Mouse (Mus musculus): ENCODE results near the gene Ranbp2. TPM values are rescaled to one million over a fixed set of nuclear protein-coding genes. Genes with fewer than 3 reads are reported as not detected.

Gene Ranbp2
- polyA plus RNA-seq, 1 experiment from 2014 or later = 38.7 TPM

GRCm38 (mm10) chr10:58477086-58477755 lies 30.5 kb downstream of the Ranbp2 start:
- ATAC-seq (replicated peaks; ENCODE audit: low FRiP score) (no peak), DNase-seq (ENCODE audit: low spot score) (no peak)
- WGBS = 87% methylated on average over 5 of the region's 5 CpGs
- Histone ChIP-seq H3K27me3 (ENCODE audit: control insufficient read depth, insufficient read depth, low read length) (no peaks in the 10 kb centered on the region), H3K9ac (ENCODE audit: low read length) (no peak overlapping the region), H3K4me2 (ENCODE audit: low read depth, low read length, severe bottlenecking) (no peak overlapping the region), H3K9me3 (ENCODE audit: control insufficient read depth, low read length) (no peaks in the 10 kb centered on the region), H3K4me3 (ENCODE audit: low read depth, low read length) (no peak overlapping the region), H3K36me3 (ENCODE audit: control insufficient read depth, insufficient read depth, low read length) (no peaks in the 10 kb centered on the region; the same call in 1 of the 2 replicates), H3K27ac (ENCODE audit: low read depth, low read length) (no peak overlapping the region), H3K4me1 (replicated peaks; ENCODE audit: control insufficient read depth, insufficient read depth, low read length) (no peaks in the 10 kb centered on the region)

DNA sequence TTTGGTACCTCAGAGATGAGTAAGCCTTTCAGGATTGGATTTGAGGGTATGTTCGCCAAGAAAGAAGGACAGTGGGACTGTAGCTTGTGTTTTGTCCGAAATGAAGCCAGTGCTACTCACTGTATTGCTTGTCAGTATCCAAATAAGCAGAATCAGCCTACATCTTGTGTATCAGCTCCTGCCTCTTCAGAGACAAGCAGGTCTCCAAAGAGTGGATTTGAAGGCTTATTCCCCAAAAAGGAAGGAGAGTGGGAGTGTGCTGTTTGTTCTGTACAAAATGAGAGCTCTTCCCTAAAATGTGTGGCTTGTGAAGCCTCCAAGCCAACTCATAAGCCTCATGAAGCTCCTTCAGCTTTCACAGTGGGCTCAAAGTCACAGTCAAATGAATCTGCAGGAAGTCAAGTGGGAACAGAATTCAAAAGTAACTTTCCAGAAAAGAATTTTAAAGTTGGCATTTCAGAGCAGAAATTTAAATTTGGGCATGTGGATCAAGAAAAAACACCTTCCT lies 31.4 kb downstream of the Ranbp2 start:
- Histone ChIP-seq H3K27me3 (ENCODE audit: control insufficient read depth, insufficient read depth, low read length) (no peaks in the 10 kb centered on the region), H3K27ac (ENCODE audit: low read depth, low read length) (no peak overlapping the region), H3K36me3 (ENCODE audit: control insufficient read depth, insufficient read depth, low read length) (no peaks in the 10 kb centered on the region; the same call in 1 of the 2 replicates), H3K4me2 (ENCODE audit: low read depth, low read length, severe bottlenecking) (no peak overlapping the region), H3K9ac (ENCODE audit: low read length) (no peak overlapping the region), H3K4me3 (ENCODE audit: low read depth, low read length) (no peak overlapping the region), H3K4me1 (replicated peaks; ENCODE audit: control insufficient read depth, insufficient read depth, low read length) (no peaks in the 10 kb centered on the region), H3K9me3 (ENCODE audit: control insufficient read depth, low read length) (no peaks in the 10 kb centered on the region)
- ATAC-seq (replicated peaks; ENCODE audit: low FRiP score) (no peak), DNase-seq (ENCODE audit: low spot score) (no peak)
- WGBS = 98% methylated on average over 2 of the region's 2 CpGs

GRCm38 (mm10) chr10:58479954-58480490 lies 33.3 kb downstream of the Ranbp2 start:
- DNase-seq (ENCODE audit: low spot score) = no peak
- H3K27ac ChIP-seq (ENCODE audit: low read depth, low read length) = no peak overlapping the region
- H3K4me3 ChIP-seq (ENCODE audit: low read depth, low read length) = no peak overlapping the region
- WGBS = 94% methylated on average over 4 of the region's 4 CpGs
- no peaks in the 10 kb centered on the region for H3K9me3 ChIP-seq (ENCODE audit: control insufficient read depth, low read length)
- H3K36me3 ChIP-seq (ENCODE audit: control insufficient read depth, insufficient read depth, low read length) = no peaks in the 10 kb centered on the region; the same call in 1 of the 2 replicates
- no peaks in the 10 kb centered on the region for H3K27me3 ChIP-seq (ENCODE audit: control insufficient read depth, insufficient read depth, low read length)
- no peak overlapping the region for H3K9ac ChIP-seq (ENCODE audit: low read length)
- no peak for ATAC-seq (replicated peaks; ENCODE audit: low FRiP score)
- no peak overlapping the region for H3K4me2 ChIP-seq (ENCODE audit: low read depth, low read length, severe bottlenecking)
- H3K4me1 ChIP-seq (replicated peaks; ENCODE audit: control insufficient read depth, insufficient read depth, low read length) = no peaks in the 10 kb centered on the region

DNA sequence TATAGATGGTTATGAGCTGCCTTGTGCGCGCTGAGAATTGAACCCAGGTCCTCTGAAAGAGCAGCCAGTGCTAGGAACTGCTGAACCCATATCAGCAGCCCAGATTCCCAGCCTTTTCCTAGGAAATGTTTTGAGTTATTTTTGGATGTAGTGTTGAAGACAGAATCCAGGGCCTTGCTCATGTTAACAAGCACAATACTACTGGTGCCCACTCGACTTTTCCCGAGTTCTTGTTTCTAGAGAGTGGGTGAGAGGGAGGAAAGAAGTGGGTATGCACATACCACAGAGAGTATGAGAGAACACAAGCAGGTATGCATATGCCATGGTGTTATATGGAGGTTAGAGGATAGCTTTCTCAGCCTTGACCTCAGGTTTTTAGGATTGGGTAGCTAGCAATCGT lies 44.3 kb downstream of the Ranbp2 start:
- no peak for DNase-seq (ENCODE audit: low spot score)
- Histone ChIP-seq H3K9ac (ENCODE audit: low read length) (no peak overlapping the region), H3K4me3 (ENCODE audit: low read depth, low read length) (no peak overlapping the region), H3K4me1 (replicated peaks; ENCODE audit: control insufficient read depth, insufficient read depth, low read length) (no peaks in the 10 kb centered on the region), H3K36me3 (ENCODE audit: control insufficient read depth, insufficient read depth, low read length) (peaks cover 16% of the 10 kb centered on the region; the same call in 1 of the 2 replicates), H3K27me3 (ENCODE audit: control insufficient read depth, insufficient read depth, low read length) (no peaks in the 10 kb centered on the region), H3K4me2 (ENCODE audit: low read depth, low read length, severe bottlenecking) (no peak overlapping the region), H3K9me3 (ENCODE audit: control insufficient read depth, low read length) (no peaks in the 10 kb centered on the region), H3K27ac (ENCODE audit: low read depth, low read length) (no peak overlapping the region)
- 90% methylated on average over 5 of the region's 5 CpGs for WGBS
- no peak for ATAC-seq (replicated peaks; ENCODE audit: low FRiP score)

- DNase-seq (ENCODE audit: low spot score) = no peak
- no peaks in the 10 kb centered on the region for H3K27me3 ChIP-seq (ENCODE audit: control insufficient read depth, insufficient read depth, low read length)
- ATAC-seq (replicated peaks; ENCODE audit: low FRiP score) = no peak
- no peak overlapping the region for H3K4me3 ChIP-seq (ENCODE audit: low read depth, low read length)
- H3K9me3 ChIP-seq (ENCODE audit: control insufficient read depth, low read length) = no peaks in the 10 kb centered on the region
- peaks cover 16% of the 10 kb centered on the region; the same call in 1 of the 2 replicates for H3K36me3 ChIP-seq (ENCODE audit: control insufficient read depth, insufficient read depth, low read length)
- no peak overlapping the region for H3K4me2 ChIP-seq (ENCODE audit: low read depth, low read length, severe bottlenecking)
- no peak overlapping the region for H3K9ac ChIP-seq (ENCODE audit: low read length)
- no peak overlapping the region for H3K27ac ChIP-seq (ENCODE audit: low read depth, low read length)
- no peaks in the 10 kb centered on the region for H3K4me1 ChIP-seq (replicated peaks; ENCODE audit: control insufficient read depth, insufficient read depth, low read length)
- 85% methylated on average over 2 of the region's 2 CpGs for WGBS
Measured at GRCm38 (mm10) chr10:58495637-58496036, 48.9 kb downstream of the Ranbp2 start.

DNA sequence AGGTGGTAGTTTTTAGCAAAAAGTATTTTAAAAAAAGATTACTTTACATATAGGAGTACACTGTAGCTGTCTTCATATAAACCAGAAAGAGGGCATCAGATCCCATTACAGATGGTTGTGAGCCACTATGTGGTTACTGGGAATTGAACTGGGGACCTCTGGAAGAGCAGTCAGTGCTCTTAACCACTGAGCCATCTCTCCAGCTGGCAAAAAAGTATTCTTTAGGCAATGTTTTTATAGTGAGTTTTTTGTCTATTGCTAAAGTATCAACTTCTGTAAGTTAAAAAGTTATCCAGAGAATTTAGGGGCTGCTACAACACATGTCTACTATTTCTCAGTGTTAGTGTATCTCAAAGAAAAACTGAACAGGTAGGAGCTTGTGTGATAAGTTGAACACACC lies 50.0 kb downstream of the Ranbp2 start:
- DNase-seq (ENCODE audit: low spot score) = no peak
- no peak overlapping the region; the same call in 1 of the 2 replicates for H3K27ac ChIP-seq (ENCODE audit: low read depth, low read length)
- H3K27me3 ChIP-seq (ENCODE audit: control insufficient read depth, insufficient read depth, low read length) = no peaks in the 10 kb centered on the region
- H3K4me2 ChIP-seq (ENCODE audit: low read depth, low read length, severe bottlenecking) = peak overlapping the region; percentile 50; the same call in 1 of the 2 replicates
- H3K36me3 ChIP-seq (ENCODE audit: control insufficient read depth, insufficient read depth, low read length) = peaks cover 11% of the 10 kb centered on the region; the same call in 1 of the 2 replicates
- H3K9ac ChIP-seq (ENCODE audit: low read length) = no peak overlapping the region
- ATAC-seq (replicated peaks; ENCODE audit: low FRiP score) = no peak
- H3K4me1 ChIP-seq (replicated peaks; ENCODE audit: control insufficient read depth, insufficient read depth, low read length) = no peaks in the 10 kb centered on the region
- peak overlapping the region; percentile 60; the same call in 1 of the 2 replicates for H3K4me3 ChIP-seq (ENCODE audit: low read depth, low read length)
- no peaks in the 10 kb centered on the region for H3K9me3 ChIP-seq (ENCODE audit: control insufficient read depth, low read length)

- H3K27me3 ChIP-seq (ENCODE audit: control insufficient read depth, insufficient read depth, low read length) = no peaks in the 10 kb centered on the region
- peaks cover 11% of the 10 kb centered on the region; the same call in 1 of the 2 replicates for H3K36me3 ChIP-seq (ENCODE audit: control insufficient read depth, insufficient read depth, low read length)
- no peaks in the 10 kb centered on the region for H3K9me3 ChIP-seq (ENCODE audit: control insufficient read depth, low read length)
- H3K4me3 ChIP-seq (ENCODE audit: low read depth, low read length) = peak within 1 kb of the TSS; percentile 60
- ATAC-seq (replicated peaks; ENCODE audit: low FRiP score) (peak; percentile 99), DNase-seq (ENCODE audit: low spot score) (peak; percentile 94)
- H3K4me2 ChIP-seq (ENCODE audit: low read depth, low read length, severe bottlenecking) = peak within 1 kb of the TSS; percentile 50
- H3K4me1 ChIP-seq (replicated peaks; ENCODE audit: control insufficient read depth, insufficient read depth, low read length) = no peaks in the 10 kb centered on the region
- 2% methylated on average over 50 of the region's 50 CpGs for WGBS
- H3K27ac ChIP-seq (ENCODE audit: low read depth, low read length) = peak within 1 kb of the TSS; percentile 82
- peak within 1 kb of the TSS; percentile 73 for H3K9ac ChIP-seq (ENCODE audit: low read length)
Measured at GRCm38 (mm10) chr10:58497320-58498284, 50.9 kb downstream of the Ranbp2 start, which contains the start of gene Ccdc138. TSS of gene Ccdc138 (plus strand) at chr10:58497948.

DNA sequence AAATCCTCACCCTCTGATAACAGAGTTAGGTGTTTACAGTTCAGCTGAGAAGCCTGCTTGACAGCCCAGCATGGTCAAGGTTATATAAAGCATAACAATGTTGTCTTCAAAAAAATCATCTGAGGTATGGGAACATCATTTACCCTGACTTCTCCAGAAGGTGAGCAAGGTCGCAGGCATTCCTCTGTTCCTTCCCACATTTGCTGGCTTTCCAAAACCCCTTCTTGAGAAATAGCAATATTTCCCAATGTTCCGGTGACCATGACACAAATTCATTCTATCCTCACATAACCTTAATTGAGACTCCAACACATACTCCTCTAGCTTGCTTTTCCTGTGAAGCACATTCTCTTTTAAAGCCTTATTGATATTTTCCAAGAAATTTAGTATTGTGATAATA lies 51.8 kb downstream of the Ranbp2 start:
- Histone ChIP-seq H3K4me3 (ENCODE audit: low read depth, low read length) (peak overlapping the region; percentile 60), H3K4me1 (replicated peaks; ENCODE audit: control insufficient read depth, insufficient read depth, low read length) (no peaks in the 10 kb centered on the region), H3K27ac (ENCODE audit: low read depth, low read length) (no peak overlapping the region; the same call in 1 of the 2 replicates), H3K9me3 (ENCODE audit: control insufficient read depth, low read length) (no peaks in the 10 kb centered on the region), H3K36me3 (ENCODE audit: control insufficient read depth, insufficient read depth, low read length) (peaks cover 8% of the 10 kb centered on the region; the same call in 1 of the 2 replicates), H3K4me2 (ENCODE audit: low read depth, low read length, severe bottlenecking) (peak overlapping the region; percentile 50), H3K9ac (ENCODE audit: low read length) (peak overlapping the region; percentile 73; the same call in 1 of the 2 replicates), H3K27me3 (ENCODE audit: control insufficient read depth, insufficient read depth, low read length) (no peaks in the 10 kb centered on the region)
- WGBS = 62% methylated on average over 2 of the region's 2 CpGs
- no peak for ATAC-seq (replicated peaks; ENCODE audit: low FRiP score)
- no peak for DNase-seq (ENCODE audit: low spot score)
